Mouse (Mus musculus) liver, embryonic 12.5 days (tissue): ENCODE results near the gene Gm11020. TPM values are rescaled to one million over a fixed set of nuclear protein-coding genes. Genes with fewer than 3 reads are reported as not detected.

Experiments
- ATAC-seq: fragments of 200-750 bp; cut with Nextera tagmentation; 2 replicates; pipeline ENCODE4 v1.8.0; 2017; ENCODE audit warnings: moderate number of reproducible peaks, mild to moderate bottlenecking, moderate library complexity
- H3K27ac ChIP-seq: fragments of 300-500 bp; sonication (generic); 2 replicates; pipeline ENCODE4 v1.5.1; 2016; ENCODE audit warnings: mild to moderate bottlenecking
- H3K27me3 ChIP-seq: fragments of 300-500 bp; sonication (generic); replicated peaks from 2 replicates; pipeline ENCODE4 v1.6.1; 2016; ENCODE audit warnings: mild to moderate bottlenecking, moderate library complexity
- H3K36me3 ChIP-seq: fragments of 300-500 bp; sonication (generic); 2 replicates; pipeline ENCODE4 v1.6.1; 2016; ENCODE audit warnings: mild to moderate bottlenecking, moderate library complexity
- H3K4me1 ChIP-seq: fragments of 300-500 bp; sonication (generic); 2 replicates; pipeline ENCODE4 v1.6.1; 2016
- H3K4me2 ChIP-seq: fragments of 300-500 bp; sonication (generic); 2 replicates; pipeline ENCODE4 v1.6.1; 2016; ENCODE audit warnings: mild to moderate bottlenecking, moderate library complexity
- H3K4me3 ChIP-seq: fragments of 300-500 bp; sonication (generic); 2 replicates; pipeline ENCODE4 v1.5.1; 2016; ENCODE audit warnings: mild to moderate bottlenecking, moderate library complexity
- H3K9ac ChIP-seq: fragments of 300-500 bp; sonication (generic); 2 replicates; pipeline ENCODE4 v1.6.1; 2016; ENCODE audit warnings: mild to moderate bottlenecking, moderate library complexity
- H3K9me3 ChIP-seq: fragments of 300-500 bp; sonication (generic); replicated peaks from 2 replicates; pipeline ENCODE4 v1.6.1; 2016; ENCODE audit warnings: mild to moderate bottlenecking, moderate library complexity
- WGBS: fragments of 180-500 bp; shearing (Covaris S2); methylation state at CpG from one replicate; pipeline ENCODE4 v1.1.7; 2016; ENCODE audit not compliant: insufficient replicate concordance; 5-methylcytosine and 5-hydroxymethylcytosine counted together
- polyA plus RNA-seq: library from polyadenylated mRNA; unstranded; fragments of >200 nt; fragmentation: Nextera tagmentation; extraction: Ambion mirVana; gene quantifications from 2 replicates; pipeline ENCODE4 v1.2.1, GENCODE M21; 2016

The Gm11020 gene
- polyA plus RNA-seq, 1 experiment from 2014 or later = not detected

DNA sequence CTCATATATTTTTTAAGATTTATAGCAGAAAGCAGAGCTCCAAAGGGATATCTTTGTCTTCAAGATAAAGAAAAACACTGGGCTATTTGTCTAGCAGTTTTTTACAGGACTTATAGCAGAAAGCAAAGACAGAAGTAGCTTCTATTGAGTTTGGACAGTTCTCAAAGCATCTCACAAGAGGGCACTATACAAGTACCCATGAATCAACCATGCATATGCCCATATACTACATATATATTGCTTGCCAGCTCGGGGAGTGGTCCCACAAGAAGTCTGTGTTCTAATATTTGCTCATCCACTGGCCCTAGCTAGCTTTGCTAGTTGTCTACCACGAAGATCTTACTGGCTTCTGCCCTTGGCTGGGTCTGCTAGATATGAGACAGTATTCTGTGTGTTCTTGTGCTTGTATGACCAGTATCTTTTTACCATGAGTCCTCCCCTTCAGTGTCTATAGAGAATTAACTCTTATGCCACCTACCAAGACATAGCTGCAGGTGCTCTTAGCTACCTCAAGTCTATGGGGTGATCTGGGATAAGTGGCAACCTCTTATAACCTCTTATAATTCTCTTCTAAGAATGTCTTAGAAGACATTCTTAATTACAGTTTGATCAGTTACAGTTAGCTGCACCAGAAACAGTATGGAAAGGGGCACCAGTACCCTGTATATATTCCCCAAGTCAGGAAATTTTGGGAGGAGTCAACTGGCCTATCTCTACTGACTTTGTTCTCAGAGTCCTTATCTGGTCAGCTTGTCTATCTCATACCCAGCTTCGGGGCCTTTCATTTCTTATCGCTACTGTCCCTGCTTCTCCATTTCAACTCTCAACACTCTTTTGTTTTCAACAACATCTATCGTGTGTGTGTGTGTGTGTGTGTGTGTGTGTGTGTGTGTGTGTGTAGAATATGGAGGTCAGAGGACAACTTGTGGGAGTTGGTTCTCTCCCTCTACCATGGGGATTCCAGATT lies 11.6 kb downstream of the Gm11020 start:
- WGBS = 30% methylated on average over 5 of the region's 5 CpGs

GRCm38 (mm10) chr8:104333786-104334185 lies 12.4 kb downstream of the Gm11020 start:
- Histone ChIP-seq H3K4me3 (no peak overlapping the region), H3K9ac (no peak overlapping the region), H3K27me3 (no peaks in the 10 kb centered on the region), H3K9me3 (no peaks in the 10 kb centered on the region), H3K36me3 (no peaks in the 10 kb centered on the region), H3K4me1 (peaks cover 16% of the 10 kb centered on the region), H3K4me2 (peak overlapping the region; percentile 24; the same call in 1 of the 2 replicates), H3K27ac (peak overlapping the region; percentile 45; the same call in 1 of the 2 replicates)
- WGBS = 27% methylated on average over 5 of the region's 5 CpGs
- ATAC-seq = peak; percentile 56

More for the DNA sequence above, 11.6 kb downstream of the Gm11020 start:
- no peaks in the 10 kb centered on the region for H3K36me3 ChIP-seq
- H3K9ac ChIP-seq = no peak overlapping the region
- ATAC-seq = peak; percentile 70
- peak overlapping the region; percentile 45; the same call in 1 of the 2 replicates for H3K27ac ChIP-seq
- no peaks in the 10 kb centered on the region for H3K27me3 ChIP-seq
- H3K4me2 ChIP-seq = peak overlapping the region; percentile 24; the same call in 1 of the 2 replicates
- H3K9me3 ChIP-seq = no peaks in the 10 kb centered on the region
- peaks cover 16% of the 10 kb centered on the region for H3K4me1 ChIP-seq
- no peak overlapping the region for H3K4me3 ChIP-seq

GRCm38 (mm10) chr8:104334196-104334595 lies 12.8 kb downstream of the Gm11020 start:
- H3K27me3 ChIP-seq = no peaks in the 10 kb centered on the region
- H3K4me3 ChIP-seq = no peak overlapping the region
- no peak for ATAC-seq
- H3K4me2 ChIP-seq = no peak overlapping the region
- H3K9ac ChIP-seq = no peak overlapping the region
- 85% methylated on average over 1 of the region's 1 CpGs for WGBS
- H3K36me3 ChIP-seq = no peaks in the 10 kb centered on the region
- H3K9me3 ChIP-seq = no peaks in the 10 kb centered on the region
- H3K27ac ChIP-seq = no peak overlapping the region
- peaks cover 19% of the 10 kb centered on the region for H3K4me1 ChIP-seq

GRCm38 (mm10) chr8:104336806-104337205 lies 15.4 kb downstream of the Gm11020 start:
- Histone ChIP-seq H3K27me3 (peaks cover 16% of the 10 kb centered on the region), H3K4me3 (no peak overlapping the region), H3K4me2 (no peak overlapping the region), H3K9ac (no peak overlapping the region), H3K9me3 (no peaks in the 10 kb centered on the region), H3K4me1 (peaks cover 37% of the 10 kb centered on the region), H3K27ac (no peak overlapping the region), H3K36me3 (no peaks in the 10 kb centered on the region)
- no peak for ATAC-seq
- 53% methylated on average over 1 of the region's 1 CpGs for WGBS

DNA sequence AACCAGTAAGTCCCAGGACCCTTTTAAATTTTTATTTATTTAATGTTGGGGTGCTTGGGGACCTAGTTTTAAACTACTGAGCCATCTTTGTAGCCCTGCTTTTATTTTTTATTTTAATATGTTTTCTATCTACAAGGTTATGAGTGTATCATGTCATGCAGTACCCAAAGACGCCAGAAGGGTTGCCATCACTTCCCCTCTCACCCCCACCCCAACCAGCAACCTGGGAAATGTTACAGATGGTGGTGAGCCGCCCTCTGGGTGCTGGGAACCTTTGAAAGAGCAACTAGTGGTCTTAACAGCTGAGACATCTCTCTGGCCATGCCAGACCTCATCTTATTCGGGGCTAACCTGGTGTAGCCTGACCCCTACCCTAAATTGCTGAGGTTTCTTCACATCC lies 16.5 kb downstream of the Gm11020 start:
- ATAC-seq = no peak
- Histone ChIP-seq H3K9me3 (no peaks in the 10 kb centered on the region), H3K36me3 (no peaks in the 10 kb centered on the region)

GRCm38 (mm10) chr8:104339229-104339982 lies 18.0 kb downstream of the Gm11020 start, which contains the start of gene Cmtm3:
Cmtm3 (plus strand) TSS chr8:104339410.
- peak within 1 kb of the TSS; percentile 25 for H3K27ac ChIP-seq
- peak within 1 kb of the TSS; percentile 84 for H3K4me2 ChIP-seq
- WGBS = 24% methylated on average over 18 of the region's 18 CpGs

More for the DNA sequence above, 16.5 kb downstream of the Gm11020 start:
- Histone ChIP-seq H3K4me3 (no peak overlapping the region), H3K4me1 (peaks cover 36% of the 10 kb centered on the region), H3K4me2 (no peak overlapping the region), H3K27me3 (peaks cover 16% of the 10 kb centered on the region), H3K9ac (no peak overlapping the region), H3K27ac (no peak overlapping the region)
- 36% methylated on average over 3 of the region's 3 CpGs for WGBS

DNA sequence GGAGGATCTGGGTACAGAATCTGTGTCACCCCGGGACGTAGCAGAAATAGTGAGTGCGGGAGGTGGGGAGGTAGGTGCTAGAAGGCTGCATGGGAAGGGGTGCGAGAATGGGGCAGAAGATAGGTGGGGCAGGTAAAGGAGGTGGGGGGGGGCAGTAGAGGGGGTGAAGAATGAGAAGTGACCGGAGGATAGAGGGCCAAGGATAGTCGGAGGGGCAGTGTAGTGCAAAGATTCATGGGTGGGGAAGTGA lies 18.5 kb downstream of the Gm11020 start:
- 0 out of 2 replicates have a peak, but pooled peaks cover 6% of the 10 kb centered on the region for H3K36me3 ChIP-seq
- H3K9me3 ChIP-seq = no peaks in the 10 kb centered on the region
- peaks cover 23% of the 10 kb centered on the region for H3K4me1 ChIP-seq
- H3K4me2 ChIP-seq = peak overlapping the region; percentile 84
- peak overlapping the region; percentile 62 for H3K4me3 ChIP-seq
- peaks cover 16% of the 10 kb centered on the region for H3K27me3 ChIP-seq
- 5% methylated on average over 6 of the region's 6 CpGs for WGBS
- peak overlapping the region; percentile 73 for H3K9ac ChIP-seq
- no peak for ATAC-seq
- H3K27ac ChIP-seq = peak overlapping the region; percentile 25; the same call in 1 of the 2 replicates

More at GRCm38 (mm10) chr8:104339229-104339982, 18.0 kb downstream of the Gm11020 start, which contains the start of gene Cmtm3:
- 0 out of 2 replicates have a peak, but pooled peaks cover 3% of the 10 kb centered on the region for H3K36me3 ChIP-seq
- H3K9me3 ChIP-seq = no peaks in the 10 kb centered on the region
- no peak for ATAC-seq
- peaks cover 23% of the 10 kb centered on the region for H3K4me1 ChIP-seq
- peaks cover 16% of the 10 kb centered on the region for H3K27me3 ChIP-seq
- peak within 1 kb of the TSS; percentile 62 for H3K4me3 ChIP-seq
- peak within 1 kb of the TSS; percentile 73 for H3K9ac ChIP-seq

DNA sequence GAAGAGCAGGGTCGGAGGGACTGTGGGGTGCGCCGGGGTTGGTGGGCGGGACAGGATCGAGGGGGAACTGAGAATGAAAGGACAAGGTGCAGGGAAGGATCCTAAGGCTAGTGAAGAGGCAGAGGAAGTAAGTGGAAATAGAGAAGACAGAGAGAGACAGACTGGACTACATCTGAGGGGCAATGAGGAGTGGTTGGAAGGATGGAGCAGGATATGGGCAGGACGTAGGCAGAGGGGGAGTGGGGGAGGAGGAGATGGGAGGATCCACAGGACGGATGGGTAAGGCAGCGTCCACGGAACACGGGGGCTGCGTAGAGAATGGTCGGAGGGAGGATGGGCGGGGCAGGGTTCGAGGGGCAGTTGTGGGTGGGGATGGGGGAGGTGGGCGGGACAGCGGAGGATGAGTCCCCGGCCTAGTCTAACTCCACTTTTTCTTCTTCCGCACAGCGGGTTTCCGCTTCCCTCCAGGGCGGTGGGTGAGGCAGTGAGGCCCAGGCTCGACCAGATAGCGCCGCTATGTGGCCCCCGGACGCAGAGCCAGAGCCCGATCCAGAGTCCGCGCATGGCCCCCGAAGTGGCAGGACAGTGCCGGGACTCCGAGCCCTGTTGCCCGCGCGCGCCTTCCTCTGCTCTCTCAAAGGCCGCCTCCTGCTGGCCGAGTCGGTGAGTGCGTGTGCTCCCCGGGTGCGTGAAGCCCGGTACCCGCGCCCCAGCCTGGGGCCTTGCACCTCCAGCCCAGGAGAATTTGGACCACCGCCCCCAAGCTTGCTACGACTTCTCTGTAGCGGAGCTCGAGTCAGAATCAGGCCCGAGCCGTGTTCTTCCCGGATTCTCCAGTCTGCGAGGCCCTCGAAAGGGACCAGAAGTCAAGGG lies 19.1 kb downstream of the Gm11020 start:
- peak overlapping the region; percentile 62 for H3K4me3 ChIP-seq
- WGBS = 2% methylated on average over 48 of the region's 54 CpGs

GRCm38 (mm10) chr8:104341106-104341561 lies 19.8 kb downstream of the Gm11020 start:
- peak overlapping the region; percentile 73 for H3K9ac ChIP-seq
- H3K4me1 ChIP-seq = peaks cover 23% of the 10 kb centered on the region
- H3K4me3 ChIP-seq = peak overlapping the region; percentile 62
- 0 out of 2 replicates have a peak, but pooled peaks cover 7% of the 10 kb centered on the region for H3K36me3 ChIP-seq
- peaks cover 16% of the 10 kb centered on the region for H3K27me3 ChIP-seq
- H3K27ac ChIP-seq = peak overlapping the region; percentile 67
- WGBS = 2% methylated on average over 24 of the region's 24 CpGs
- peak overlapping the region; percentile 84 for H3K4me2 ChIP-seq
- H3K9me3 ChIP-seq = no peaks in the 10 kb centered on the region
- ATAC-seq = peak; percentile 55

More for the DNA sequence above, 19.1 kb downstream of the Gm11020 start:
- Histone ChIP-seq H3K36me3 (0 out of 2 replicates have a peak, but pooled peaks cover 6% of the 10 kb centered on the region), H3K4me2 (peak overlapping the region; percentile 84), H3K9ac (peak overlapping the region; percentile 73), H3K4me1 (peaks cover 23% of the 10 kb centered on the region), H3K9me3 (no peaks in the 10 kb centered on the region), H3K27me3 (peaks cover 16% of the 10 kb centered on the region), H3K27ac (peak overlapping the region; percentile 67)
- ATAC-seq = peak; percentile 71

GRCm38 (mm10) chr8:104341678-104342077 lies 20.3 kb downstream of the Gm11020 start:
- Histone ChIP-seq H3K27me3 (peaks cover 16% of the 10 kb centered on the region), H3K27ac (no peak overlapping the region), H3K36me3 (peaks cover 13% of the 10 kb centered on the region), H3K4me1 (peaks cover 23% of the 10 kb centered on the region), H3K4me2 (peak overlapping the region; percentile 84), H3K9ac (no peak overlapping the region), H3K9me3 (no peaks in the 10 kb centered on the region), H3K4me3 (peak overlapping the region; percentile 62; the same call in 1 of the 2 replicates)
- WGBS = 52% methylated on average over 6 of the region's 6 CpGs
- ATAC-seq = no peak

DNA sequence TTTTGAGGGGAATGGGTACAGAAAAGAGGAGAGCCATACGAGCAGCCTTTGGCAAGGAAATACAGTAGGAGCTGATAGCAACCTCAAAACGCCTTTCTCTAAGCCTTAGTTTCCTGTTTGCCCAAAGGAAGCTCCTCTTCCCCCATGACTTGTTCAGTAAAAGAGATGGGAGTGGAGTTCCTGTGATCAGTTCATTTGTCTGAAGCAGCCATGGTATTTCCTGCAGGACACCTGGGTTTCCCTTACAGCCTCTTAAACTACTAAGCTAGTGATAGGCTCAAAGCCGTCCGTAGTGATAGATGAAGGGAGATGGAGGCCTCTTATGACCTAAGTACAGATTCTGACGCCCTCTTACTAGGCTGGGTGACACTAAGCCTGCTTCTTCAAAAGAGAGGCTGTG lies 21.1 kb downstream of the Gm11020 start:
- Histone ChIP-seq H3K9ac (no peak overlapping the region), H3K27me3 (peaks cover 16% of the 10 kb centered on the region), H3K4me2 (no peak overlapping the region; the same call in 1 of the 2 replicates), H3K4me3 (no peak overlapping the region), H3K4me1 (peaks cover 29% of the 10 kb centered on the region), H3K9me3 (no peaks in the 10 kb centered on the region), H3K27ac (no peak overlapping the region), H3K36me3 (peaks cover 19% of the 10 kb centered on the region)
- 42% methylated on average over 5 of the region's 5 CpGs for WGBS
- no peak for ATAC-seq
